Mouse (Mus musculus): ENCODE measurements around the gene Il7r. TPM values are rescaled to one million over a fixed set of nuclear protein-coding genes. Genes with fewer than 3 reads are reported as not detected.

The Il7r gene
- polyA plus RNA-seq, 1 experiment from 2014 or later = 0.24 TPM

DNA sequence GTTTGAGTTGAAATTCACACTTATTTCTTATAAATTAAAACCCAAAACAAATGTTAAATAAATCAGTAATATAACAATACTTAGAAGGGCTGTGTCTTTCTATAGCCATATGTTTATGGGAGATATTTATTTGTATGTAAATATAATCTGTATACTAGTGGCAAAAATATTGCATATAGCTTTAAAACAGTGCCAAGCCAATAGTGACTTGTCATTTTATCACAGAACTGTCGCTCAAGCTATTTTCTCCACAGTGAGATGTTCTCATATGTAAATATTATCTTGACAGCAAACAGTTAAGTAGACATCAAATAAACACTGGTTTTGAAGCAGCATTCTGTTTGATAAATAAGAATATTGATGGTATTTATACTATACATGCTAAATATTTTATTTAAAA lies 56.8 kb downstream of the Il7r start:
- WGBS = 84% methylated on average over 1 of the region's 1 CpGs
- no peak for ATAC-seq (ENCODE audit: low FRiP score, low TSS enrichment)
- H3K9ac ChIP-seq (replicated peaks; ENCODE audit: low read length) = no peak overlapping the region
- H3K9me3 ChIP-seq (ENCODE audit: low read length) = no peaks in the 10 kb centered on the region
- no peaks in the 10 kb centered on the region for H3K4me1 ChIP-seq (ENCODE audit: insufficient read depth, low read length)
- H3K4me3 ChIP-seq (ENCODE audit: low read length) = no peak overlapping the region
- H3K27ac ChIP-seq (ENCODE audit: low read length) = no peak overlapping the region
- H3K36me3 ChIP-seq (ENCODE audit: insufficient read depth, low read length) = no peaks in the 10 kb centered on the region
- H3K4me2 ChIP-seq (replicated peaks; ENCODE audit: low read depth, low read length) = no peak overlapping the region
- H3K27me3 ChIP-seq (ENCODE audit: insufficient read depth, low read length) = no peaks in the 10 kb centered on the region

DNA sequence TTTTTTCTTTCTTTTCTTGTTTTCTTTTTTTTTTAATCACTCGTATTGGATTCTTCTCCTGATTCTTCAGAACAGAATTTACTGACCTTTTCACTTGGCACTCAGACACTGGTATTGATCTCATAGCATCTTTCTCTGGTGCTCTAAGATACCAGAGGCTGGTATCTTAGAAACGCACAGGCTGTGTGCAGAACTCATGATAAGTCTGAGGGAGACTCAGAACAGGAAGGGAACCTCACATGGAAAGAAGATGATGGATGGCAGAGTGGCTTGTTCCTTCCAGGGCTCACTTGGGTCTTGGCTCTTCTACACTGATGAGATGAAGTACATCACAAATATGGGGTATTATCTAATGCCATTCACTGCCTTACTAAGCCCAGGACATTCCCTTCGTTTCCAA lies 57.4 kb downstream of the Il7r start:
- H3K36me3 ChIP-seq (ENCODE audit: insufficient read depth, low read length) = no peaks in the 10 kb centered on the region
- H3K27me3 ChIP-seq (ENCODE audit: insufficient read depth, low read length) = no peaks in the 10 kb centered on the region
- H3K9me3 ChIP-seq (ENCODE audit: low read length) = no peaks in the 10 kb centered on the region
- H3K27ac ChIP-seq (ENCODE audit: low read length) = no peak overlapping the region
- 65% methylated on average over 3 of the region's 3 CpGs for WGBS
- no peaks in the 10 kb centered on the region for H3K4me1 ChIP-seq (ENCODE audit: insufficient read depth, low read length)
- no peak overlapping the region for H3K4me2 ChIP-seq (replicated peaks; ENCODE audit: low read depth, low read length)
- no peak overlapping the region for H3K9ac ChIP-seq (replicated peaks; ENCODE audit: low read length)
- no peak for ATAC-seq (ENCODE audit: low FRiP score, low TSS enrichment)
- no peak overlapping the region for H3K4me3 ChIP-seq (ENCODE audit: low read length)

DNA sequence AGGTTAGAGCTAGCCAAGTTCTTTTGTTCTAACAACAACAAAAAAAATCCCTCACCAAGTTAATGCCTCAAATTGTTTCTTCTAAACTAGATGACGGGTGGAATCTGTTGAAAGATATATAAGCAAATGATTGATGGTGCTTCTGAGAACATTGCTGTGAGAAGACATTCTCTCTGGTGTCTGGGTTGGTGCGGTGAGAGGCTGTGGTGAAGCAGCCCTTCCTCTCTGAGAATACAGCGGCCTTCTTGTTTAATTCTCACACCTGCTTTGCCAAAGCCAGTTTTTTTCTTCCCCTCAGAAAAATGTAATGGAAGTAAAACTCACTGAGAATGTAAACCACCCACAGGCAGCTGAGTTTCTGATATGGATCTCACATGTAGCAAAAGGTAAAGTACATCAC lies 57.8 kb downstream of the Il7r start:
- 61% methylated on average over 3 of the region's 3 CpGs for WGBS
- H3K27me3 ChIP-seq (ENCODE audit: insufficient read depth, low read length) = no peaks in the 10 kb centered on the region
- H3K36me3 ChIP-seq (ENCODE audit: insufficient read depth, low read length) = no peaks in the 10 kb centered on the region
- H3K9me3 ChIP-seq (ENCODE audit: low read length) = no peaks in the 10 kb centered on the region
- H3K4me1 ChIP-seq (ENCODE audit: insufficient read depth, low read length) = no peaks in the 10 kb centered on the region
- no peak overlapping the region for H3K9ac ChIP-seq (replicated peaks; ENCODE audit: low read length)
- ATAC-seq (ENCODE audit: low FRiP score, low TSS enrichment) = no peak
- no peak overlapping the region for H3K27ac ChIP-seq (ENCODE audit: low read length)
- H3K4me3 ChIP-seq (ENCODE audit: low read length) = no peak overlapping the region
- H3K4me2 ChIP-seq (replicated peaks; ENCODE audit: low read depth, low read length) = no peak overlapping the region

DNA sequence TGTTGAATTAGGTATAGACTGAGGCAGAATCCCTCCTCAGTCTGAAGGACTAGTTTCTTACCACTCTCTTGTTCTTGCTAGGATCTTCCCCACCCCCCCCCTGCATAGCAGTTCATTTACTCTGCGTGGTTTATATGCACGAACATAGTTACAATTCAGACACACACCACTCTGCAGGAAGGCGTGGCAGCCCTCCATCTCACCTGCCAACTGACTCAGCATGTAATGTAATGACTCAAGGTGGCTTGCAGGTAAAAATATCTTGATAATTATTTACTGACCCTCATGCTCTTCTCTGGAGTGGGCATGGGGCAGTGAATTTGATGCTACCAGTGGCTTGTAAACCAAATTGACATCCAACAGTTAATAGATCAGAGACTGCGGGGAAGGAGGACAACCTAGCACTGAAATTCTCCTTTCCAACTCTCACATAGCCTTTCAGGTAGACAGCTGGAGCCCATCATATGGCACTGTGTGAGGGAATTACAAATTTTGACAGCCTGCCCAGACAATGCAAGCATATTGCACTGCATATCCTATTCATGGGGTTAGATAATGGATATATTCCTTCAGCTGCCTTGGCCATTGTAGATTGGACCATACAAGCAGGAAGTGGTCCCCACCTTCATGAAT lies 58.8 kb downstream of the Il7r start:
- Histone ChIP-seq H3K36me3 (ENCODE audit: insufficient read depth, low read length) (no peaks in the 10 kb centered on the region), H3K9me3 (ENCODE audit: low read length) (no peaks in the 10 kb centered on the region), H3K4me1 (ENCODE audit: insufficient read depth, low read length) (no peaks in the 10 kb centered on the region), H3K4me3 (ENCODE audit: low read length) (no peak overlapping the region), H3K27ac (ENCODE audit: low read length) (no peak overlapping the region), H3K27me3 (ENCODE audit: insufficient read depth, low read length) (no peaks in the 10 kb centered on the region), H3K9ac (replicated peaks; ENCODE audit: low read length) (no peak overlapping the region), H3K4me2 (replicated peaks; ENCODE audit: low read depth, low read length) (no peak overlapping the region)
- no peak for ATAC-seq (ENCODE audit: low FRiP score, low TSS enrichment)
- 88% methylated on average over 4 of the region's 4 CpGs for WGBS

DNA sequence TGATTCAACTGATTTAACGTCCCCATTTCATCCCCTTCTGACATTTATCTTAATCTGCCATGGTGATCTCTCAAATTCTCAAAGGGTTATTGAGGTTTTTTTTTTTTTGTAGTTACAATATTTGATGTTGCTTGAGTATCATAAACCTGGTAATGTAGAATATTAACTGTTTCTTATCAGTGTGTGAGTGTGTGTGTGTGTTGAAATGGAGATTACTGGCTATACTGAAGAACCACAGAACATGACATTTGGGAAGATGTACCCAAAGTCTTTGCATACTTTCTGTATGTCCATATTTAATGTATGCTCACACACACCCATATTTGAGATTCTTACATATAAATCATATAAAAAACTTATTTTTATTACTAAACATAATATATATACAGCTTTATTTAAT lies 65.9 kb downstream of the Il7r start:
- no peak overlapping the region for H3K9ac ChIP-seq (replicated peaks; ENCODE audit: low read length)
- no peaks in the 10 kb centered on the region for H3K27me3 ChIP-seq (ENCODE audit: insufficient read depth, low read length)
- no peak for ATAC-seq (ENCODE audit: low FRiP score, low TSS enrichment)
- H3K9me3 ChIP-seq (ENCODE audit: low read length) = no peaks in the 10 kb centered on the region
- WGBS = 22% methylated on average over 1 of the region's 1 CpGs
- H3K4me1 ChIP-seq (ENCODE audit: insufficient read depth, low read length) = no peaks in the 10 kb centered on the region
- H3K4me2 ChIP-seq (replicated peaks; ENCODE audit: low read depth, low read length) = no peak overlapping the region
- H3K36me3 ChIP-seq (ENCODE audit: insufficient read depth, low read length) = no peaks in the 10 kb centered on the region
- no peak overlapping the region for H3K4me3 ChIP-seq (ENCODE audit: low read length)
- no peak overlapping the region for H3K27ac ChIP-seq (ENCODE audit: low read length)

DNA sequence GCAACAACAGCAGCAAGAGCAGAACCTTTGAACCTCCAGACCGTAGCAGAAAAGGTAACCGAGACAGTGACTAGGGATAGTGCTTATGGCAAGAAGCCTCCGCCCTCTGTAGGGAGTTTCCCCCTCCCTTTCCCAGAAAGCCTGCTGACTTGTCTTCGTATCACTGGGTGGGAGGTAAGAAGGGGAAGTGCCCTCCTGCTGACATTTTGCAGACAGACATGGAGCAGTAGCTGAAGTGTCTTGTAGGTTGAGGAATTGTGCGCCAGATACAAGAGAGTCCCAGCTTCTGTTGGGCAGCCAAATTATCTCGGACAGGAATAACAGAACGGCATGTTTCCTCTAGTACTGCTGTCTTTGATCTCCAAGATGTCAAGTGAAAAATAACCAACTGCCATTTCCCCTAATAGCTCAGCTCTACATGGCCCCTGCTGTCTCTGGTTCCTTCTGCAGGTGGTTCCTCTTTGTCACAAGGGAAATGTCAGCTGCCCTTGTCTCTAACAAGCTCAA lies 66.4 kb downstream of the Il7r start:
- H3K4me2 ChIP-seq (replicated peaks; ENCODE audit: low read depth, low read length) = no peak overlapping the region
- no peaks in the 10 kb centered on the region for H3K27me3 ChIP-seq (ENCODE audit: insufficient read depth, low read length)
- H3K9me3 ChIP-seq (ENCODE audit: low read length) = no peaks in the 10 kb centered on the region
- H3K36me3 ChIP-seq (ENCODE audit: insufficient read depth, low read length) = no peaks in the 10 kb centered on the region
- no peak for ATAC-seq (ENCODE audit: low FRiP score, low TSS enrichment)
- no peak overlapping the region for H3K27ac ChIP-seq (ENCODE audit: low read length)
- H3K9ac ChIP-seq (replicated peaks; ENCODE audit: low read length) = no peak overlapping the region
- no peaks in the 10 kb centered on the region for H3K4me1 ChIP-seq (ENCODE audit: insufficient read depth, low read length)
- 53% methylated on average over 7 of the region's 7 CpGs for WGBS
- H3K4me3 ChIP-seq (ENCODE audit: low read length) = no peak overlapping the region

Other genes starting within 250 kb of the Il7r start
- gene Ugt3a2, start 194.6 kb downstream of the Il7r start, polyA plus RNA-seq (2015; fragmentation: Nextera tagmentation; extraction: Ambion mirVana) = 1.1 and 2.9 TPM in 2 replicates
- gene Capsl, start 94.1 kb downstream of the Il7r start, polyA plus RNA-seq (2015; fragmentation: Nextera tagmentation; extraction: Ambion mirVana) = 1.3 and 1.6 TPM in 2 replicates
- gene Spef2, start 218.7 kb upstream of the Il7r start, polyA plus RNA-seq (2015; fragmentation: Nextera tagmentation; extraction: Ambion mirVana) = 0.17 and 0.39 TPM in 2 replicates